Mouse (Mus musculus) liver, adult 2 months (tissue): ENCODE results near the gene Cntnap4.

Experiments
- CTCF ChIP-seq: fragments of 200-500 bp; IDR thresholded peaks from 2 replicates; pipeline ENCODE4 v1.5.1; 2011; ENCODE audit warnings: low read depth, low read length, control low read depth
- POLR2A ChIP-seq: fragments of 200-500 bp; IDR thresholded peaks from 2 replicates; pipeline ENCODE4 v1.6.1; 2011; ENCODE audit warnings: low read length, control low read depth; ENCODE audit not compliant: insufficient read depth; ENCODE audit errors: extremely low read depth

GRCm38 (mm10) chr8:112653276-112653675, 83.4 kb downstream of the Cntnap4 start:
- TF ChIP-seq POLR2A (no peak), CTCF (no peak)
